Mouse (Mus musculus): ENCODE measurements at regions not wholly inside any gene's neighbourhood (a gene's known extent, or its start where the extent isn't known, plus 50 kb on each side); places are given as distances from the start of the nearest gene placed in this dataset.

DNA sequence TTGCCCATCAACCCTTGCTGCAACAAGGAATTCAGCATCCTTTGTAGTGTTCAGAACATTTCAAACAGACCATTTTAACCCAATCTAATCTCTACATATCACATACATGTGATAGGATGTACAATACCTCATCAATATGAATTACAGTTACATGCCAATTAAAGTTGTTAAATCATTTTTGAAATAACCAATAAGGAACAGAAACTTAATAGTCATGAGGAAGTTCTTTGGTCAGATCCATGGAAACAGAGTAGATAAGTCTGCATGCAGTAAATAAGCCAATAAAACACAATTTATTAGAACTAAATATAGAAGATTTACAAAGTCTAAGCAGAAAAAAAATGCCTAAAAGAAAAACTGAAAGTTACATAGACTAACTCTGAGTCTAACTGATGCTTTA lies 136.9 kb upstream of the Rap2b start:
- H3K4me2 ChIP-seq (ENCODE audit: low read length): no peak overlapping the region
- H3K27ac ChIP-seq (ENCODE audit: low read depth): no peak overlapping the region
- ATAC-seq (replicated peaks; ENCODE audit: low FRiP score, low TSS enrichment, low read depth) (no peak), DNase-seq (ENCODE audit: low spot score) (no peak)
- no peaks in the 10 kb centered on the region for H3K4me1 ChIP-seq (replicated peaks; ENCODE audit: control insufficient read depth, insufficient read depth, low read length)
- no peaks in the 10 kb centered on the region for H3K9me3 ChIP-seq (ENCODE audit: control insufficient read depth, low read length)
- H3K4me3 ChIP-seq (ENCODE audit: low read depth, low read length): no peak overlapping the region
- no peaks in the 10 kb centered on the region for H3K27me3 ChIP-seq (replicated peaks; ENCODE audit: control insufficient read depth, insufficient read depth, low read length)
- H3K9ac ChIP-seq (ENCODE audit: low read length): no peak overlapping the region
- no peaks in the 10 kb centered on the region for H3K36me3 ChIP-seq (ENCODE audit: control insufficient read depth, insufficient read depth, low read length)

DNA sequence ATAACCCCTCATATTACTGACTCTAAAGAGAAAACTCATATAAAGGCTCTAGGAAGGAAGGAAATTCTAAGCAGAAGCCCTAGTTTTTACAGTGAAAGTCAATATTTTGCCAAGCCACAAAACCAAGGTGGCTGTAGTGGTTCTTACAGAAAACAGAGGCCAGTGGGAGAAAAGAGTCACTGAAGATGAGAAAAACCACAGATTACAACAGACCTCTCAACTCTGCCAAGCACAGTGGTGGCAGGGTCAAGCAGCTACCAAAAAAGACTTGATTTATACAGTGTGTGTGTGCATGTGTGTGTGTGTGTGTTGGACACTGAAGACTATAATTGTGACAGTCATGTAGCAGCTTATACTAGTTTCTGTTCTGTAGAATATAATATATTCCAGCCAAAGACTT lies 136.4 kb upstream of the Rap2b start:
- no peak overlapping the region for H3K9ac ChIP-seq (ENCODE audit: low read length)
- ATAC-seq (replicated peaks; ENCODE audit: low FRiP score, low TSS enrichment, low read depth) (no peak), DNase-seq (ENCODE audit: low spot score) (no peak)
- no peaks in the 10 kb centered on the region for H3K36me3 ChIP-seq (ENCODE audit: control insufficient read depth, insufficient read depth, low read length)
- H3K4me1 ChIP-seq (replicated peaks; ENCODE audit: control insufficient read depth, insufficient read depth, low read length): no peaks in the 10 kb centered on the region
- H3K4me3 ChIP-seq (ENCODE audit: low read depth, low read length): no peak overlapping the region
- H3K27ac ChIP-seq (ENCODE audit: low read depth): no peak overlapping the region
- H3K9me3 ChIP-seq (ENCODE audit: control insufficient read depth, low read length): no peaks in the 10 kb centered on the region
- H3K27me3 ChIP-seq (replicated peaks; ENCODE audit: control insufficient read depth, insufficient read depth, low read length): no peaks in the 10 kb centered on the region
- no peak overlapping the region for H3K4me2 ChIP-seq (ENCODE audit: low read length)

DNA sequence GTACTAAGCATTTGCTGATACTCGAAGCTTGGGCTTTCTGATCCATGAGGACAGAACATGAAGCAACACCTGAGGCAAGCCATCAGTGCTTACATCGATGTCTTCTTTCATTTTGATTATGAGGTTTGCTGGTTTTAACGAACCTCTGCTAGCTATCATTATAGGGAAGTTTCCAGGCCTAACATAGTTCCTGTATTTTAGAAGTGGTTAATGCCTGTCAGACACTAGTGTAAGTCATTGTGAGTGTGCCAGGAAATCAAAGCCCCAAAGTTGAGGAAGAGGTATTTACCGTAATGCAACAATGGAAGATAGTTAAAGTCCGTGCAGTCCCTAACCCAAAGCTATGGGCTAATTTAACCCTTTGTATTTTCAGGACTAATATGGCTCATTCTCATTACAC lies 120.1 kb upstream of the Rap2b start:
- no peak for ATAC-seq (replicated peaks; ENCODE audit: low FRiP score, low TSS enrichment, low read depth)
- Histone ChIP-seq H3K27ac (ENCODE audit: low read depth) (no peak overlapping the region), H3K9me3 (ENCODE audit: control insufficient read depth, low read length) (no peaks in the 10 kb centered on the region), H3K36me3 (ENCODE audit: control insufficient read depth, insufficient read depth, low read length) (no peaks in the 10 kb centered on the region), H3K9ac (ENCODE audit: low read length) (no peak overlapping the region), H3K27me3 (replicated peaks; ENCODE audit: control insufficient read depth, insufficient read depth, low read length) (no peaks in the 10 kb centered on the region), H3K4me3 (ENCODE audit: low read depth, low read length) (no peak overlapping the region), H3K4me1 (replicated peaks; ENCODE audit: control insufficient read depth, insufficient read depth, low read length) (no peaks in the 10 kb centered on the region), H3K4me2 (ENCODE audit: low read length) (no peak overlapping the region)
- DNase-seq (ENCODE audit: low spot score): no peak
- 88% methylated on average over 5 of the region's 5 CpGs for WGBS

DNA sequence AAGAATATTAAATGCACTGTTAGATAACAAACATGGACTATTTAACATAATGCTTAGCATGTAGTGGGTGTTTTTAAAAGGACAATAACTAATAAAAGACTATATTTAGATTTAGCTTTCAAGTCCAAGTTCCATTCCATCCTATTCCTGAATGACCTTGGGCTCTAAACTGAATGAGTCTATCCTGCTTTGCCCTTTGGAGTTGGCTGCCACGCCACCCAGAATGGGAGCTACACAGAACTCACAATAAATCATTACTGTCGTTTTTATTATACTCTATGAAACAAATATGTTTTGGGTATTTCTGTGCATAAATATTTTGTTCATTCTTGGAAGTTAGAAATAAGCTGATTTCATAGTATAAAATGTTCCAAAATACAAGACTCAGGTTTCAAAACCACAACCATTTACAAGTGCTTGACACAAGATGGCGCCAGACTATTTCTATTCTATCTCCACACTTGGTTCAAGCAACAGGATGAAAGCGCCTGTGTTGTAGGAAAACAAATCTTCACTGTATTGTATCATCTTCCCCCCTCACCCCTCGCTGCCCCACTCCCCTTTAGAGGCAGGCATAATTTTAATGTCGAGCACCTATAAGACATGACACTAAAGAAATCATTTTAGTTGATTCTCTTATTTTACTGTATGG lies 117.4 kb upstream of the Rap2b start:
- no peaks in the 10 kb centered on the region for H3K4me1 ChIP-seq (replicated peaks; ENCODE audit: control insufficient read depth, insufficient read depth, low read length)
- H3K27ac ChIP-seq (ENCODE audit: low read depth): no peak overlapping the region
- H3K4me2 ChIP-seq (ENCODE audit: low read length): no peak overlapping the region
- H3K4me3 ChIP-seq (ENCODE audit: low read depth, low read length): no peak overlapping the region
- H3K36me3 ChIP-seq (ENCODE audit: control insufficient read depth, insufficient read depth, low read length): no peaks in the 10 kb centered on the region
- H3K9me3 ChIP-seq (ENCODE audit: control insufficient read depth, low read length): no peaks in the 10 kb centered on the region
- H3K9ac ChIP-seq (ENCODE audit: low read length): no peak overlapping the region
- no peaks in the 10 kb centered on the region for H3K27me3 ChIP-seq (replicated peaks; ENCODE audit: control insufficient read depth, insufficient read depth, low read length)
- ATAC-seq (replicated peaks; ENCODE audit: low FRiP score, low TSS enrichment, low read depth): peak; percentile 62; the same call in 1 of the 2 replicates
- no peak for DNase-seq (ENCODE audit: low spot score)
- WGBS: 20% methylated on average over 6 of the region's 6 CpGs

DNA sequence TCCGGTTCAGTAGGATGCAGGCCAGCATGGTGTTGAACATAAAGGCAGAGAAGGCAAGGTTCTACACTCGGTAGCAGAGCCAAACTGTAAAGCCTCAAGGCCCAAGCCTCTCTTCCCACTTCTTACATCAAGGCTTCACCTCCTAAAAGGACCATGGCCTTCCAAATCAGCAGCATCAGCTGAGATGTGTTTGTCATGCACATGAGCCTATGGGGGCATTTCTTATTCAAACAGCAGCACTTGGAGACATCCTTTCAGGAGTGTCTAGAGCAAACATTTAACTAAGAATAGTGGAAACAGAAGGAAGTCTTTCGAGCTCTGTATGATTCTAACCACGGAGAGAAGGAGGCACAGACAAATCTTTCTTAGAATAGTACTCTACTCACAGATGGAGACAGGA lies 115.0 kb upstream of the Rap2b start:
- H3K4me2 ChIP-seq (ENCODE audit: low read length): no peak overlapping the region
- no peaks in the 10 kb centered on the region for H3K4me1 ChIP-seq (replicated peaks; ENCODE audit: control insufficient read depth, insufficient read depth, low read length)
- H3K27ac ChIP-seq (ENCODE audit: low read depth): no peak overlapping the region
- DNase-seq (ENCODE audit: low spot score) (no peak), ATAC-seq (replicated peaks; ENCODE audit: low FRiP score, low TSS enrichment, low read depth) (no peak)
- no peaks in the 10 kb centered on the region for H3K27me3 ChIP-seq (replicated peaks; ENCODE audit: control insufficient read depth, insufficient read depth, low read length)
- WGBS: 76% methylated on average over 4 of the region's 4 CpGs
- H3K36me3 ChIP-seq (ENCODE audit: control insufficient read depth, insufficient read depth, low read length): no peaks in the 10 kb centered on the region
- H3K9ac ChIP-seq (ENCODE audit: low read length): no peak overlapping the region
- H3K4me3 ChIP-seq (ENCODE audit: low read depth, low read length): no peak overlapping the region
- H3K9me3 ChIP-seq (ENCODE audit: control insufficient read depth, low read length): no peaks in the 10 kb centered on the region

DNA sequence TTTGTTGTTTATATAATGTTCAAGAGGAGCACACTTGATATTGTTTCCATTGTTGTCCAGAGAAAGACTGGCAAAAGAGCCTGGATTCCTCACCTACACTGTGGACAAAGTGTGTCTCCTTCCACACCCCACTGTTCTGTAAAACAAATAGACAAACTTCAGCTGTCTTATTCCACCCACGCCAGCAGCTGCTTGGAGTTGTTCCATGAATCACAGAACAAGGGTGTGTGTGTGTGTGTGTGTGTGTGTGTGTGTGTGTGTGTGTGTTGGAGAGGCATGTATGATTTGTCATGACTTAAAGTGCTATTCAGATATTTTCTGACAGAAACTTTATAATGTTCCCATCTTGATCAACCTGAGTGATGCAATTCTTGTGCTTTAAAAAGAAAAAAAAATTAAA lies 114.1 kb upstream of the Rap2b start:
- no peak overlapping the region for H3K9ac ChIP-seq (ENCODE audit: low read length)
- no peaks in the 10 kb centered on the region for H3K36me3 ChIP-seq (ENCODE audit: control insufficient read depth, insufficient read depth, low read length)
- H3K9me3 ChIP-seq (ENCODE audit: control insufficient read depth, low read length): no peaks in the 10 kb centered on the region
- no peaks in the 10 kb centered on the region for H3K4me1 ChIP-seq (replicated peaks; ENCODE audit: control insufficient read depth, insufficient read depth, low read length)
- 47% methylated on average over 1 of the region's 1 CpGs for whole genome bisulfite sequencing
- H3K27me3 ChIP-seq (replicated peaks; ENCODE audit: control insufficient read depth, insufficient read depth, low read length): no peaks in the 10 kb centered on the region
- H3K4me3 ChIP-seq (ENCODE audit: low read depth, low read length): no peak overlapping the region
- no peak overlapping the region for H3K27ac ChIP-seq (ENCODE audit: low read depth)
- DNase-seq (ENCODE audit: low spot score): no peak
- H3K4me2 ChIP-seq (ENCODE audit: low read length): no peak overlapping the region
- ATAC-seq (replicated peaks; ENCODE audit: low FRiP score, low TSS enrichment, low read depth): no peak

DNA sequence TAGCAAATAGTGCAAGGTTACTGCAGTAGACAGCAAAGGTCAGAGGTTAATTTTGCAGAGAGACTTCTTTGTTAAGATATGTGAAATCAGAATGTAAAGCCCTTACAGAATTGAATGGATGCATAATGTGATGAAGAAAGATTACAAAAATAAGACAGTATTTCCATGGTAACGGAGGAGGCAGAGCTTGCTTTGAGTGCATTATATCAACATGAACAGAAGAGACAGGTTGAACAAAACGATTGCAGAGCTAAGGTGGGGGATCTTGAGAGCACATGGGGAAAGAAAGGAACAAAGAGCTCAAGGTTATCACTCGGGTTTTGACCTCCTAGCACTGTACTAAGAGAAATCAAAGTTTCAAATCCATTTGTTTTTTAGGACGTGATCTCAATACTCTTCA lies 106.2 kb upstream of the Rap2b start:
- Histone ChIP-seq H3K9me3 (ENCODE audit: control insufficient read depth, low read length) (no peaks in the 10 kb centered on the region), H3K27ac (ENCODE audit: low read depth) (no peak overlapping the region), H3K4me3 (ENCODE audit: low read depth, low read length) (no peak overlapping the region), H3K4me1 (replicated peaks; ENCODE audit: control insufficient read depth, insufficient read depth, low read length) (no peaks in the 10 kb centered on the region), H3K9ac (ENCODE audit: low read length) (no peak overlapping the region), H3K4me2 (ENCODE audit: low read length) (no peak overlapping the region), H3K27me3 (replicated peaks; ENCODE audit: control insufficient read depth, insufficient read depth, low read length) (no peaks in the 10 kb centered on the region), H3K36me3 (ENCODE audit: control insufficient read depth, insufficient read depth, low read length) (no peaks in the 10 kb centered on the region)
- WGBS: 75% methylated on average over 4 of the region's 4 CpGs
- DNase-seq (ENCODE audit: low spot score): no peak
- ATAC-seq (replicated peaks; ENCODE audit: low FRiP score, low TSS enrichment, low read depth): no peak

DNA sequence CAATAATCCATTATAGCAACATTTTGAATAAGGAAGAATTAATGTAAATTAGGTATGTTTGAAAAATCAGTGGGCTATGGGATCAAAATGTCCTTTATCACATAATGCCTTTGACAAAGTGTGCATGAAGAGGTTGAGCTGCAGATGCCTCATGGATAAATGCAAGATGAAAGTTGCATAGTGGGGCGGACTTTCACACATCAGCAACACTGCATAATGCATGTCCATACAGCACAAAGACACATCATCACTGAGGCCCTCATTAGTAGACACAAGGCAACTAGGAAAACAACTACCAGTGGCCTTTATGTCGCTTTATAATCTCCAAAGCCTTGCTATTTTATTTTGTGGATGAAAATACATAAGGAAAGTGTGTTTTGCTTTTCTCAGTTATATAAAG lies 105.8 kb upstream of the Rap2b start:
- H3K4me1 ChIP-seq (replicated peaks; ENCODE audit: control insufficient read depth, insufficient read depth, low read length): no peaks in the 10 kb centered on the region
- no peaks in the 10 kb centered on the region for H3K27me3 ChIP-seq (replicated peaks; ENCODE audit: control insufficient read depth, insufficient read depth, low read length)
- DNase-seq (ENCODE audit: low spot score) (no peak), ATAC-seq (replicated peaks; ENCODE audit: low FRiP score, low TSS enrichment, low read depth) (no peak)
- no peak overlapping the region for H3K27ac ChIP-seq (ENCODE audit: low read depth)
- H3K4me2 ChIP-seq (ENCODE audit: low read length): no peak overlapping the region
- H3K36me3 ChIP-seq (ENCODE audit: control insufficient read depth, insufficient read depth, low read length): no peaks in the 10 kb centered on the region
- WGBS: 86% methylated on average over 2 of the region's 2 CpGs
- no peaks in the 10 kb centered on the region for H3K9me3 ChIP-seq (ENCODE audit: control insufficient read depth, low read length)
- H3K4me3 ChIP-seq (ENCODE audit: low read depth, low read length): no peak overlapping the region
- H3K9ac ChIP-seq (ENCODE audit: low read length): no peak overlapping the region

DNA sequence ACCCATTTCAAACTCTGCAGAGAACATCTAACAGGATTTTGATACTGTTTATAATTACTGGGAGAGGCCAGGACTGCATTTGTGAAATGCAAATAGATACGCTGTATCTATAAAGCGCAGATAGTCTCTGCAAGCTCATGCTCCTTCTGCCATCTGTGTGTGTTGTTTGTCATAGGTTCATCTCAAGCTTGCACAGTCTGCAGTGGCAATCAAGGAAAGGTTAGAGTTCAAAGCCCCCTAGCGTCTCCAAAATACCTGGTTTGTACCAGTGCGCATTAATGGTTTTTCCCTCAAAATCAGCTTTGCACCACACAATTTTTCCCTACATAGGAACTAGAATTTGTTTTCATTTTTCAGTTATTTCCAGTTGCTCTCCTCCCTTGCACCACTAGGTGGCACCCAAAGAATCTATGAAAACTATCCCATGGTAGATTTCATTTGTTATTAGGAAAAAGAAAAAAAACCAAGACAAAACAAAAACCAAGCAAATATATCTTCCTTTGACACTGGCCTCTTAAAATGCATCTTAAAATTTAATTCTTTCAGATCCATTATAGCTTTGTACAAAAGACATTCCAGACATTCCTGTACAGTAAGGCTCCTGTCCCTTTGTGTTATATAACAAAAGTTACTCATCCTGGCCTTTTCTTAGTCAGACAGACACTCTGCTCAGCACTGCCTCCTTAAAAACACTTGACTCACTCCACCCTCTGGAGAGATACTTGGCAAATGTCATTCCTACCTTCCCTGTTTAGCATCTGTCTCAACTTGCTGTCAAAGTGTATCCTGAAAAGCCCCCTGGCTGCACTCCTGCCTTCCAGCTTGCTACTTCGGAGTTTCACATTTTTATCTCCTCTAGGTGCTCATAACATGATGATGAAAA lies 92.7 kb upstream of the Rap2b start:
- Histone ChIP-seq H3K9me3 (ENCODE audit: control insufficient read depth, low read length) (no peaks in the 10 kb centered on the region), H3K4me3 (ENCODE audit: low read depth, low read length) (no peak overlapping the region), H3K9ac (ENCODE audit: low read length) (no peak overlapping the region), H3K27me3 (replicated peaks; ENCODE audit: control insufficient read depth, insufficient read depth, low read length) (no peaks in the 10 kb centered on the region), H3K27ac (ENCODE audit: low read depth) (no peak overlapping the region), H3K4me2 (ENCODE audit: low read length) (no peak overlapping the region), H3K36me3 (ENCODE audit: control insufficient read depth, insufficient read depth, low read length) (no peaks in the 10 kb centered on the region), H3K4me1 (replicated peaks; ENCODE audit: control insufficient read depth, insufficient read depth, low read length) (no peaks in the 10 kb centered on the region)
- ATAC-seq (replicated peaks; ENCODE audit: low FRiP score, low TSS enrichment, low read depth): 0 out of 2 replicates have a peak, but pooled peaks have one; percentile 36
- WGBS: 67% methylated on average over 5 of the region's 5 CpGs
- DNase-seq (ENCODE audit: low spot score): peak; percentile 73
